Mouse (Mus musculus): ENCODE measurements around the gene Nrxn2. TPM values are rescaled to one million over a fixed set of nuclear protein-coding genes. Genes with fewer than 3 reads are reported as not detected.

Nrxn2 gene
- polyA plus RNA-seq, 1 experiment from 2014 or later = 6.2 TPM

GRCm38 (mm10) chr19:6482886-6483285, 64.4 kb downstream of the Nrxn2 start:
- 86% methylated on average over 6 of the region's 6 CpGs for WGBS
- H3K9ac ChIP-seq (replicated peaks; ENCODE audit: low read length) = no peak overlapping the region

GRCm38 (mm10) chr19:6485059-6485630, 66.6 kb downstream of the Nrxn2 start:
- Histone ChIP-seq H3K4me3 (ENCODE audit: low read length) (no peak overlapping the region), H3K4me1 (ENCODE audit: insufficient read depth, low read length) (no peaks in the 10 kb centered on the region), H3K9ac (replicated peaks; ENCODE audit: low read length) (no peak overlapping the region), H3K9me3 (ENCODE audit: low read length) (no peaks in the 10 kb centered on the region), H3K27me3 (ENCODE audit: insufficient read depth, low read length) (no peaks in the 10 kb centered on the region), H3K4me2 (replicated peaks; ENCODE audit: low read depth, low read length) (no peak overlapping the region), H3K36me3 (ENCODE audit: insufficient read depth, low read length) (no peaks in the 10 kb centered on the region), H3K27ac (ENCODE audit: low read length) (no peak overlapping the region)
- ATAC-seq (ENCODE audit: low FRiP score, low TSS enrichment) = no peak
- WGBS = 64% methylated on average over 13 of the region's 13 CpGs

More at GRCm38 (mm10) chr19:6482886-6483285, 64.4 kb downstream of the Nrxn2 start:
- no peaks in the 10 kb centered on the region for H3K4me1 ChIP-seq (ENCODE audit: insufficient read depth, low read length)
- H3K4me2 ChIP-seq (replicated peaks; ENCODE audit: low read depth, low read length) = no peak overlapping the region
- no peaks in the 10 kb centered on the region for H3K27me3 ChIP-seq (ENCODE audit: insufficient read depth, low read length)
- no peaks in the 10 kb centered on the region for H3K9me3 ChIP-seq (ENCODE audit: low read length)
- H3K27ac ChIP-seq (ENCODE audit: low read length) = no peak overlapping the region
- ATAC-seq (ENCODE audit: low FRiP score, low TSS enrichment) = no peak
- H3K36me3 ChIP-seq (ENCODE audit: insufficient read depth, low read length) = no peaks in the 10 kb centered on the region
- H3K4me3 ChIP-seq (ENCODE audit: low read length) = no peak overlapping the region

GRCm38 (mm10) chr19:6489030-6489429, 70.5 kb downstream of the Nrxn2 start:
- WGBS = 0% methylated on average over 4 of the region's 4 CpGs
- H3K9ac ChIP-seq (replicated peaks; ENCODE audit: low read length) = no peak overlapping the region
- no peak overlapping the region for H3K27ac ChIP-seq (ENCODE audit: low read length)
- no peaks in the 10 kb centered on the region for H3K36me3 ChIP-seq (ENCODE audit: insufficient read depth, low read length)
- H3K4me1 ChIP-seq (ENCODE audit: insufficient read depth, low read length) = no peaks in the 10 kb centered on the region
- no peaks in the 10 kb centered on the region for H3K9me3 ChIP-seq (ENCODE audit: low read length)
- peaks cover 9% of the 10 kb centered on the region; the same call in 1 of the 2 replicates for H3K27me3 ChIP-seq (ENCODE audit: insufficient read depth, low read length)
- no peak overlapping the region for H3K4me3 ChIP-seq (ENCODE audit: low read length)
- H3K4me2 ChIP-seq (replicated peaks; ENCODE audit: low read depth, low read length) = no peak overlapping the region
- ATAC-seq (ENCODE audit: low FRiP score, low TSS enrichment) = peak; percentile 66

- Histone ChIP-seq H3K27ac (ENCODE audit: low read length) (no peak overlapping the region), H3K9me3 (ENCODE audit: low read length) (no peaks in the 10 kb centered on the region), H3K4me2 (replicated peaks; ENCODE audit: low read depth, low read length) (no peak overlapping the region), H3K27me3 (ENCODE audit: insufficient read depth, low read length) (peaks cover 32% of the 10 kb centered on the region), H3K36me3 (ENCODE audit: insufficient read depth, low read length) (no peaks in the 10 kb centered on the region), H3K4me3 (ENCODE audit: low read length) (no peak overlapping the region), H3K9ac (replicated peaks; ENCODE audit: low read length) (no peak overlapping the region), H3K4me1 (ENCODE audit: insufficient read depth, low read length) (no peaks in the 10 kb centered on the region)
- no peak for ATAC-seq (ENCODE audit: low FRiP score, low TSS enrichment)
- 78% methylated on average over 8 of the region's 8 CpGs for WGBS
These were observed 73.0 kb downstream of the Nrxn2 start for GRCm38 (mm10) chr19:6491538-6491937.

GRCm38 (mm10) chr19:6492124-6492523, 73.6 kb downstream of the Nrxn2 start:
- H3K9me3 ChIP-seq (ENCODE audit: low read length) = no peaks in the 10 kb centered on the region

GRCm38 (mm10) chr19:6493219-6493618, 74.7 kb downstream of the Nrxn2 start:
- no peak overlapping the region for H3K27ac ChIP-seq (ENCODE audit: low read length)
- H3K4me1 ChIP-seq (ENCODE audit: insufficient read depth, low read length) = peaks cover 10% of the 10 kb centered on the region
- no peaks in the 10 kb centered on the region for H3K36me3 ChIP-seq (ENCODE audit: insufficient read depth, low read length)
- WGBS = 78% methylated on average over 7 of the region's 7 CpGs
- peaks cover 46% of the 10 kb centered on the region for H3K27me3 ChIP-seq (ENCODE audit: insufficient read depth, low read length)
- H3K4me3 ChIP-seq (ENCODE audit: low read length) = no peak overlapping the region
- no peak overlapping the region for H3K4me2 ChIP-seq (replicated peaks; ENCODE audit: low read depth, low read length)
- no peaks in the 10 kb centered on the region for H3K9me3 ChIP-seq (ENCODE audit: low read length)
- no peak for ATAC-seq (ENCODE audit: low FRiP score, low TSS enrichment)
- H3K9ac ChIP-seq (replicated peaks; ENCODE audit: low read length) = no peak overlapping the region

More at GRCm38 (mm10) chr19:6492124-6492523, 73.6 kb downstream of the Nrxn2 start:
- Histone ChIP-seq H3K4me2 (replicated peaks; ENCODE audit: low read depth, low read length) (no peak overlapping the region), H3K4me3 (ENCODE audit: low read length) (no peak overlapping the region), H3K27me3 (ENCODE audit: insufficient read depth, low read length) (peaks cover 37% of the 10 kb centered on the region), H3K4me1 (ENCODE audit: insufficient read depth, low read length) (peaks cover 3% of the 10 kb centered on the region; the same call in 1 of the 2 replicates), H3K9ac (replicated peaks; ENCODE audit: low read length) (no peak overlapping the region), H3K36me3 (ENCODE audit: insufficient read depth, low read length) (no peaks in the 10 kb centered on the region), H3K27ac (ENCODE audit: low read length) (no peak overlapping the region)
- 19% methylated on average over 12 of the region's 12 CpGs for WGBS
- ATAC-seq (ENCODE audit: low FRiP score, low TSS enrichment) = no peak

GRCm38 (mm10) chr19:6494032-6494431, 75.5 kb downstream of the Nrxn2 start:
- Histone ChIP-seq H3K27ac (ENCODE audit: low read length) (no peak overlapping the region), H3K4me2 (replicated peaks; ENCODE audit: low read depth, low read length) (no peak overlapping the region), H3K4me3 (ENCODE audit: low read length) (no peak overlapping the region), H3K27me3 (ENCODE audit: insufficient read depth, low read length) (peaks cover 54% of the 10 kb centered on the region), H3K9me3 (ENCODE audit: low read length) (no peaks in the 10 kb centered on the region), H3K36me3 (ENCODE audit: insufficient read depth, low read length) (no peaks in the 10 kb centered on the region), H3K9ac (replicated peaks; ENCODE audit: low read length) (no peak overlapping the region), H3K4me1 (ENCODE audit: insufficient read depth, low read length) (peaks cover 13% of the 10 kb centered on the region)
- 67% methylated on average over 6 of the region's 7 CpGs for WGBS
- no peak for ATAC-seq (ENCODE audit: low FRiP score, low TSS enrichment)

- Histone ChIP-seq H3K4me2 (replicated peaks; ENCODE audit: low read depth, low read length) (no peak overlapping the region), H3K4me1 (ENCODE audit: insufficient read depth, low read length) (peaks cover 13% of the 10 kb centered on the region), H3K27me3 (ENCODE audit: insufficient read depth, low read length) (peaks cover 60% of the 10 kb centered on the region), H3K36me3 (ENCODE audit: insufficient read depth, low read length) (no peaks in the 10 kb centered on the region), H3K9me3 (ENCODE audit: low read length) (no peaks in the 10 kb centered on the region), H3K9ac (replicated peaks; ENCODE audit: low read length) (no peak overlapping the region), H3K27ac (ENCODE audit: low read length) (no peak overlapping the region), H3K4me3 (ENCODE audit: low read length) (no peak overlapping the region)
- ATAC-seq (ENCODE audit: low FRiP score, low TSS enrichment) = no peak
- 61% methylated on average over 18 of the region's 18 CpGs for WGBS
These were observed 76.1 kb downstream of the Nrxn2 start for GRCm38 (mm10) chr19:6494504-6495170.

GRCm38 (mm10) chr19:6495714-6496113, 77.2 kb downstream of the Nrxn2 start:
- no peak for ATAC-seq (ENCODE audit: low FRiP score, low TSS enrichment)
- whole genome bisulfite sequencing = 44% methylated on average over 8 of the region's 8 CpGs
- peaks cover 70% of the 10 kb centered on the region for H3K27me3 ChIP-seq (ENCODE audit: insufficient read depth, low read length)

GRCm38 (mm10) chr19:6496462-6497149, 78.1 kb downstream of the Nrxn2 start:
- Histone ChIP-seq H3K9me3 (ENCODE audit: low read length) (no peaks in the 10 kb centered on the region), H3K4me2 (replicated peaks; ENCODE audit: low read depth, low read length) (peak overlapping the region; percentile 84)
- ATAC-seq (ENCODE audit: low FRiP score, low TSS enrichment) = no peak

More at GRCm38 (mm10) chr19:6495714-6496113, 77.2 kb downstream of the Nrxn2 start:
- no peak overlapping the region for H3K27ac ChIP-seq (ENCODE audit: low read length)
- H3K36me3 ChIP-seq (ENCODE audit: insufficient read depth, low read length) = no peaks in the 10 kb centered on the region
- H3K4me1 ChIP-seq (ENCODE audit: insufficient read depth, low read length) = peaks cover 13% of the 10 kb centered on the region
- no peak overlapping the region for H3K4me2 ChIP-seq (replicated peaks; ENCODE audit: low read depth, low read length)
- no peak overlapping the region for H3K4me3 ChIP-seq (ENCODE audit: low read length)
- no peaks in the 10 kb centered on the region for H3K9me3 ChIP-seq (ENCODE audit: low read length)
- H3K9ac ChIP-seq (replicated peaks; ENCODE audit: low read length) = no peak overlapping the region

More at GRCm38 (mm10) chr19:6496462-6497149, 78.1 kb downstream of the Nrxn2 start:
- peak overlapping the region; percentile 9; the same call in 1 of the 2 replicates for H3K4me3 ChIP-seq (ENCODE audit: low read length)
- no peak overlapping the region for H3K9ac ChIP-seq (replicated peaks; ENCODE audit: low read length)
- H3K4me1 ChIP-seq (ENCODE audit: insufficient read depth, low read length) = peaks cover 13% of the 10 kb centered on the region
- H3K27ac ChIP-seq (ENCODE audit: low read length) = no peak overlapping the region
- WGBS = 11% methylated on average over 6 of the region's 6 CpGs
- H3K27me3 ChIP-seq (ENCODE audit: insufficient read depth, low read length) = peaks cover 73% of the 10 kb centered on the region
- no peaks in the 10 kb centered on the region for H3K36me3 ChIP-seq (ENCODE audit: insufficient read depth, low read length)

Measured in kidney, embryonic 16.5 days (tissue).